In the genomic region with DNA sequence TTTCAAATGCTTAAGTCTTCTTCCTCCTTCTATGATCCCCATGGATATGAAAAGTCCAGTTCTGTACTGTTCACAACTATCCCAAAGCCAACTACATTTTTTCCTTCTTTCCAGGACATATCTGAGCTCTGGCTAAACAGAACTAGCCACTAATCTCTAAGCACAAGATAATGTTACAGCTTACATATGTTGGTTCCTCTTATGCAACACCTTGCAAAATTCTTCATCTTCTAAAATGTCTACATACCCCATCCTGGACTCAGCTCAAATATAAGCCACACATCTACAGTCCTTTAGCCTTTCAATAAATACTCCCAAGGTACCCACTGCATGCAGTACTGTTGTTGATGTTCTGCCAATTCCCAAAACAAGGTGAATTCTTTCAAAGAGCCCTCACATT, we compare ENCODE assay signal across 20 mouse cellular contexts. TPM values are rescaled to one million over a fixed set of nuclear protein-coding genes. Genes with fewer than 3 reads are reported as not detected.
A peak's percentile ranks its signal among the peaks of the same experiment; 100 is the strongest.
DNase-seq lines count a peak whose midpoint lies in the region; ATAC-seq and TF ChIP-seq lines count a peak whose summit lies in the region.
"Had no signal": no experiment of that assay in that cellular context is flagged by ENCODE, and none has a peak within 500 bp of the region (broad histone marks: within the 10 kb centered on the region; RNA-seq: fewer than 3 reads in every experiment).

No protein-coding gene starts in this region.

- H3K4me3 ChIP-seq in liver, postnatal 0 days (ENCODE audit: low read depth, low read length): no peak overlapping the region
- no peak overlapping the region for H3K4me3 ChIP-seq in liver, embryonic 11.5 days (ENCODE audit: low read depth, low read length)
- H3K4me3 ChIP-seq in CH12.LX (replicated peaks in 1 of 3; ENCODE audit: low read depth in 2 of 3, low read length in 2 of 3, poor library complexity in 1 of 3) (no peak overlapping the region), macrophage (ENCODE audit: inconsistent target) (no peak overlapping the region)
- H3K4me3 ChIP-seq in bone marrow macrophage, adult 2 months (ENCODE audit: insufficient read depth, low read length): no peak overlapping the region
- H3K4me3 ChIP-seq: embryonic facial prominence, embryonic 12.5 days; forebrain, embryonic 15.5 days; heart, adult 2 months; heart, embryonic 15.5 days had no signal

- no peak overlapping the region for H3K9ac ChIP-seq in liver, postnatal 0 days (replicated peaks)
- H3K9ac ChIP-seq in liver, embryonic 11.5 days (ENCODE audit: low read depth, low read length): no peak overlapping the region
- H3K9ac ChIP-seq in CH12.LX (ENCODE audit: insufficient read depth, low read depth): no peak overlapping the region
- H3K9ac ChIP-seq: embryonic facial prominence, embryonic 12.5 days; forebrain, embryonic 15.5 days; heart, embryonic 15.5 days; hindbrain, embryonic 14.5 days had no signal

- in situ Hi-C loops in CH12.LX (cut with MboI; ENCODE audit: low pct_ligation_motif_present, low pct_unique_long_range_greater_than_20kb, low sequenced_read_pairs): no loop called here

- H3K79me2 ChIP-seq in CH12.LX (replicated peaks; ENCODE audit: control insufficient read depth, extremely low read depth, insufficient read depth, poor library complexity, severe bottlenecking) (peaks cover 11% of the 10 kb centered on the region), macrophage (ENCODE audit: inconsistent target) (peaks cover 69% of the 10 kb centered on the region)

- TF ChIP-seq CTCF in liver, postnatal 0 days (IDR thresholded peaks at IDR 0.05; ENCODE audit: low read depth): no peak
- TF ChIP-seq CTCF in CH12.LX (conservative IDR thresholded peaks at IDR 0.05 in 1 of 2, IDR thresholded peaks at IDR 0.05 in 1 of 2; ENCODE audit: low read depth in 2 of 2, low read length in 2 of 2): no peak
- no peak for TF ChIP-seq CTCF in bone marrow macrophage, adult 2 months (IDR thresholded peaks at IDR 0.05; ENCODE audit: low read depth, low read length)

- no peak for TF ChIP-seq POLR2A in CH12.LX (IDR thresholded peaks at IDR 0.05; ENCODE audit: low read depth, low read length)
- TF ChIP-seq POLR2A in bone marrow macrophage, adult 2 months (IDR thresholded peaks at IDR 0.05; ENCODE audit: borderline replicate concordance, low read depth, low read length): no peak

- no peak for TF ChIP-seq EP300 in liver, postnatal 0 days (IDR thresholded peaks at IDR 0.05; ENCODE audit: low read depth)
- no peak for TF ChIP-seq EP300 in CH12.LX (IDR thresholded peaks at IDR 0.05; ENCODE audit: low read length)

- TF ChIP-seq RAD21 in CH12.LX (IDR thresholded peaks at IDR 0.05; ENCODE audit: low read depth, low read length): no peak

- no peaks in the 10 kb centered on the region for H3K9me3 ChIP-seq in liver, postnatal 0 days (ENCODE audit: low read length)
- H3K9me3 ChIP-seq in liver, embryonic 11.5 days (ENCODE audit: control insufficient read depth, low read length): no peaks in the 10 kb centered on the region
- H3K9me3 ChIP-seq in CH12.LX (replicated peaks; ENCODE audit: low read length): no peaks in the 10 kb centered on the region
- H3K9me3 ChIP-seq: embryonic facial prominence, embryonic 12.5 days; forebrain, embryonic 15.5 days; G1E; heart, embryonic 15.5 days had no signal

- no peak for DNase-seq in liver, postnatal 0 days
- no peak for DNase-seq in liver, embryonic 11.5 days (ENCODE audit: low spot score)
- no peak for DNase-seq in CH12.LX (ENCODE audit: extremely low read depth)
- no peak for DNase-seq in layer of hippocampus, adult 9-11 months
- no peak for DNase-seq in right cerebral cortex, postnatal 10 days (ENCODE audit: low spot score in 2 of 2)
- no peak for DNase-seq in right cerebral cortex, postnatal 14 days
- DNase-seq: adrenal gland, postnatal 10 days; cerebellum, adult 8-10 months; cerebellum, postnatal 14 days; gastrocnemius, postnatal 10 days; heart, adult 2 months; heart, postnatal 14 days had no signal

- H3K4me1 ChIP-seq in liver, postnatal 0 days (ENCODE audit: insufficient read depth): 0 out of 2 replicates have a peak, but pooled peaks cover 2% of the 10 kb centered on the region
- no peaks in the 10 kb centered on the region for H3K4me1 ChIP-seq in liver, embryonic 11.5 days (replicated peaks; ENCODE audit: control insufficient read depth, insufficient read depth, low read length)
- peaks cover 16 to 62% of the 10 kb centered on the region in 2 experiments for H3K4me1 ChIP-seq in CH12.LX (ENCODE audit: control insufficient read depth in 1 of 2, insufficient read depth in 2 of 2)
- H3K4me1 ChIP-seq in bone marrow macrophage, adult 2 months (ENCODE audit: control insufficient read depth, insufficient read depth, low read length): peaks cover 41% of the 10 kb centered on the region
- H3K4me1 ChIP-seq: embryonic facial prominence, embryonic 12.5 days; forebrain, embryonic 15.5 days; heart, embryonic 15.5 days had no signal

- no peaks in the 10 kb centered on the region for H3K27me3 ChIP-seq in liver, postnatal 0 days (ENCODE audit: insufficient read depth, low read length)
- H3K27me3 ChIP-seq in liver, embryonic 11.5 days (replicated peaks; ENCODE audit: control insufficient read depth, insufficient read depth, low read length): no peaks in the 10 kb centered on the region
- H3K27me3 ChIP-seq in CH12.LX (replicated peaks): no peaks in the 10 kb centered on the region
- H3K27me3 ChIP-seq: embryonic facial prominence, embryonic 12.5 days; forebrain, embryonic 15.5 days; heart, embryonic 15.5 days had no signal

- peaks cover 42% of the 10 kb centered on the region for H3K36me3 ChIP-seq in liver, postnatal 0 days (replicated peaks; ENCODE audit: insufficient read depth, low read length)
- H3K36me3 ChIP-seq in liver, embryonic 11.5 days (ENCODE audit: control insufficient read depth, insufficient read depth, low read length): peaks cover 31% of the 10 kb centered on the region
- H3K36me3 ChIP-seq in CH12.LX (replicated peaks in 1 of 2; ENCODE audit: control insufficient read depth in 1 of 2, insufficient read depth in 1 of 2, low read length in 1 of 2) (peaks cover 31 to 49% of the 10 kb centered on the region in 2 experiments), macrophage (ENCODE audit: inconsistent target) (peaks cover 41% of the 10 kb centered on the region)

- H3K27ac ChIP-seq in liver, postnatal 0 days (ENCODE audit: low read depth): peak overlapping the region; percentile 65
- H3K27ac ChIP-seq in liver, embryonic 11.5 days (ENCODE audit: low read depth, low read length): no peak overlapping the region
- peak overlapping the region; percentile 95 for H3K27ac ChIP-seq in CH12.LX (ENCODE audit: insufficient read depth, low read depth)
- peak overlapping the region; percentile 97 for H3K27ac ChIP-seq in bone marrow macrophage, adult 2 months (ENCODE audit: insufficient read depth, low read depth, low read length)
- peak overlapping the region; percentile 98 for H3K27ac ChIP-seq in macrophage
- H3K27ac ChIP-seq: embryonic facial prominence, embryonic 12.5 days; forebrain, embryonic 15.5 days; heart, adult 2 months; heart, embryonic 15.5 days; hindbrain, embryonic 14.5 days had no signal

- dilution Hi-C loops in CH12.LX (cut with MboI; ENCODE audit: extremely low pct_ligation_motif_present, extremely low pct_unique_long_range_greater_than_20kb, low sequenced_read_pairs): no loop called here

- no peak for ATAC-seq in liver, postnatal 0 days
- no peak for ATAC-seq in liver, embryonic 11.5 days (replicated peaks; ENCODE audit: low FRiP score)
- ATAC-seq: forebrain, embryonic 15.5 days had no signal

- H3K4me2 ChIP-seq in liver, postnatal 0 days (ENCODE audit: low read depth, low read length): no peak overlapping the region
- H3K4me2 ChIP-seq in liver, embryonic 11.5 days: no peak overlapping the region
- peak overlapping the region; percentile 82 for H3K4me2 ChIP-seq in CH12.LX (ENCODE audit: insufficient read depth, low read depth, poor library complexity, severe bottlenecking)
- H3K4me2 ChIP-seq: embryonic facial prominence, embryonic 12.5 days; forebrain, embryonic 15.5 days; heart, embryonic 11.5 days; heart, embryonic 15.5 days; hindbrain, embryonic 14.5 days had no signal

TF ChIP-seq in CH12.LX, 34 proteins besides CTCF, POLR2A, EP300 and RAD21:
- no peak for TF ChIP-seq CHD2 (IDR thresholded peaks at IDR 0.05; ENCODE audit: low read length)
- no peak for TF ChIP-seq SIN3A (IDR thresholded peaks at IDR 0.05; ENCODE audit: low read length)

RNA-seq across cellular contexts. Expression of a gene that starts 8.6 kb away (rescaled TPM):
- 5.1 and 5.4 TPM in 2 replicates for polyA plus RNA-seq in liver, postnatal 0 days (2015; fragmentation: Nextera tagmentation; extraction: Ambion mirVana)
- polyA plus RNA-seq in liver, embryonic 11.5 days (2014; fragmentation: Nextera tagmentation; extraction: Ambion mirVana): 10.4 and 13.8 TPM in 2 replicates
- total RNA-seq in CH12.LX (2012; rRNA removed): 17.4 and 18.2 TPM in 2 replicates
- total RNA-seq in CH12.LX (2014; rRNA removed): 37.3 and 40.7 TPM in 2 replicates
- 27.2 and 31.8 TPM in 2 replicates for polyA plus RNA-seq in CH12.LX (2012; ENCODE audit: insufficient read length, low read depth)
- 57.8 and 69.4 TPM in 2 replicates for polyA plus RNA-seq in bone marrow macrophage, adult 2 months (2012; ENCODE audit: insufficient read depth, insufficient read length, missing spikeins)
- 100 to 1,000 TPM in 20 of 26 experiments, 10 to 100 TPM in 6; 51.1 to 291 (median 164) TPM for total RNA-seq in macrophage (2018; cell fraction: chromatin; rRNA removed)
- 10 to 100 TPM; 13.1 to 40.5 (median 26.5) TPM for total RNA-seq in macrophage (2018; cell fraction: cytosol; rRNA removed)
- 100 to 1,000 TPM in 16 of 26 experiments, 10 to 100 TPM in 10; 35.9 to 241 (median 135) TPM for total RNA-seq in macrophage (2018; cell fraction: nucleus; rRNA removed)
- 15.6 to 41.0 TPM (median 30.1 TPM) in 3 replicates for polyA plus RNA-seq in macrophage (2018)

RNA-seq across cellular contexts. Expression of a gene that starts 31.1 kb away (rescaled TPM):
- polyA plus RNA-seq in liver, postnatal 0 days (2015; fragmentation: Nextera tagmentation; extraction: Ambion mirVana): 6.4 and 8.2 TPM in 2 replicates
- 19.9 and 21.2 TPM in 2 replicates for polyA plus RNA-seq in liver, embryonic 11.5 days (2014; fragmentation: Nextera tagmentation; extraction: Ambion mirVana)
- 18.9 and 20.6 TPM in 2 replicates for total RNA-seq in CH12.LX (2012; rRNA removed)
- total RNA-seq in CH12.LX (2014; rRNA removed): 37.1 and 45.4 TPM in 2 replicates
- 19.4 and 20.2 TPM in 2 replicates for polyA plus RNA-seq in CH12.LX (2012; ENCODE audit: insufficient read length, low read depth)
- 43.6 and 47.7 TPM in 2 replicates for polyA plus RNA-seq in bone marrow macrophage, adult 2 months (2012; ENCODE audit: insufficient read depth, insufficient read length, missing spikeins)
- 10 to 100 TPM; 13.0 to 96.9 (median 64.8) TPM for total RNA-seq in macrophage (2018; cell fraction: chromatin; rRNA removed)
- 10 to 100 TPM; 13.2 to 28.1 (median 23.1) TPM for total RNA-seq in macrophage (2018; cell fraction: cytosol; rRNA removed)
- 10 to 100 TPM; 14.9 to 68.2 (median 42.6) TPM for total RNA-seq in macrophage (2018; cell fraction: nucleus; rRNA removed)
- polyA plus RNA-seq in macrophage (2018): 18.0 to 23.6 TPM (median 23.3 TPM) in 3 replicates
